Mouse (Mus musculus) brain, embryonic 14.5 days (tissue): ENCODE results near the gene Immp2l. TPM values are rescaled to one million over a fixed set of nuclear protein-coding genes. Genes with fewer than 3 reads are reported as not detected.
A peak's percentile ranks its signal among the peaks of the same experiment; 100 is the strongest.

Source experiments
- DNase-seq: peaks from one replicate; pipeline ENCODE4 v3.0.0-alpha.2; 2011; ENCODE audit warnings: low read depth
- CTCF ChIP-seq: fragments of 200-500 bp; IDR thresholded peaks from 2 replicates; pipeline ENCODE4 v1.5.1; 2012; ENCODE audit warnings: inconsistent platforms, mild to moderate bottlenecking, moderate library complexity, borderline replicate concordance; ENCODE audit not compliant: insufficient read depth, insufficient read length; ENCODE audit errors: extremely low read depth
- POLR2A ChIP-seq: fragments of 200-500 bp; IDR thresholded peaks from 2 replicates; pipeline ENCODE4 v1.6.1; 2012; ENCODE audit warnings: mild to moderate bottlenecking, inconsistent platforms, borderline replicate concordance; ENCODE audit not compliant: poor library complexity, insufficient read depth, insufficient read length, severe bottlenecking; ENCODE audit errors: extremely low read depth
- polyA plus RNA-seq: library from polyadenylated mRNA; depleted of rRNA; stranded (reverse); fragments of >200 nt; gene quantifications from 2 replicates; pipeline ENCODE4 v1.2.3, GENCODE M21; 2012

The Immp2l gene
- polyA plus RNA-seq, 1 experiment: 3.5 TPM

DNA sequence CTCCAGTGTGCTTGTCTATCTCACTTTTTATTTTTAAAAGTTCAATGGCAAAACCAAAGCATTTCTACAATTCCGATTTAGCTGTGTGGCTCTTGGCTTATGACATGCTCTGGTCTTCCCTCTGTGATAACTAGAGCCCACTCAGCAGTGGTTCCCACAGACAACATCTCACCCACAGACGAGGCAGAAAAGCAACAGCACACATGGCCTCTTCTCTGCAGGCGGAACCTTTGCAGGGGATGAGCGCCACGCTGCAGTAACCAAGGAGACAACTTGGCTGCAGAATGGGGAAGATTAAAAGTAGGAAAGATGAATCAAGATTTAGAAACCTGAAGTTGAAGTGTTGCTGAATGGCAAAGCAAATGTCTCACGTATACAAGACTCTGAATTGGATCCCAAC is 597.5 kb downstream of the Immp2l start:
- no peak for TF ChIP-seq CTCF
- no peak for TF ChIP-seq POLR2A
- no peak for DNase-seq

DNA sequence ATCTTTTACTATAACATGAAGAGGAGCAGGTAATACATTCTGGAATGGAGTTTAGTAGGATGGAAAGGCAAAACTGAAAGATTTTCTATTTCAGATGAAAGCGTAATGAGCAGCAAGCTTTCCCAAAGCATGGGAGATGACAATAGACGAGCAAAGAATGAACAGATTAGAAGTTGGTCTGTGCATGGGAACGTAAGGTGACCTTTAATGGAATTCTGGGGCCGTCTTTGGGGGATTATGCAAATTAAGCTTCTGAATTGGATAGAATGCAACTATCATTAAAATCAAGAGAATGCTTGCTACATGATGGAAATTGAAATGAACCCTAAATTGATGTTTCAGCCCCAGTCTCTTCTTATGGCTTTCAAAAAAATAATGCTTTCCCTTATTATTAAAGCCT is 619.4 kb downstream of the Immp2l start:
- peak; percentile 50 for DNase-seq
- TF ChIP-seq CTCF: no peak
- no peak for TF ChIP-seq POLR2A

DNA sequence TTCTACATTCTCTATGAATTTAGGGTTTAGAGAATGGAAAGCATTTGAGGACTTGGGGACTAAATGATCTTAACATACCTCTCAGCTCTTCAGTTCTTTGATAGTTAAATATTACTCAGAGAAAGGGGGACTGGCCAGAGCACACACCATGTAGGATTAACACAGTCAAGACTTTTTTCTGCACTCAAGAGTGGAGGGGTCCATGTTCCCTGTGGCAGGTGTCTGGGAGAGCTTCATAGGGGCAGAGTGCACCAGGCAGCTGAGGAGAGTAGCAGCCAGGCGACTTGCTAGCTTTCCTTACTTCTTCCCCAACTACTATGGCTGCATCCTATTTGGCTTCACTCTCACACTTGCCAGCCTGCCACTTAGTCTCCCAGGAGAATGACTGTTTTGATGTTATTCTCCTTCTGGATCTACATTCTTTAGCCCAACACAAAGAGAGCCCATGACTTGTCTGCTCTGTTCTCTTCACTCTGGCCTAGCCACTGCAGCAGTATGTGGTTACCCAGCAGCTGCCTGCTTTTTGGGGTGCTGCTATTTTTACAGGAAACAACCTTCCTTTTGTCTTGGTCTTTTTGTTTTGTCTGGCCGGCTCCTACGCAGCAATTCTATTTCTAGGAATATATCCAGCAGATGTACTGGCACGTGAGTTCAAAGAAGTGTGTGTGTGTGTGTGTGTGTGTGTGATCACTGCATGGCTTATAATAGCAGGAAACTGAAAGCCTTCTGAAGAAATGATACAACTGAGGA is 621.1 kb downstream of the Immp2l start:
- TF ChIP-seq CTCF (no peak), POLR2A (no peak)
- peak; percentile 34 for DNase-seq

DNA sequence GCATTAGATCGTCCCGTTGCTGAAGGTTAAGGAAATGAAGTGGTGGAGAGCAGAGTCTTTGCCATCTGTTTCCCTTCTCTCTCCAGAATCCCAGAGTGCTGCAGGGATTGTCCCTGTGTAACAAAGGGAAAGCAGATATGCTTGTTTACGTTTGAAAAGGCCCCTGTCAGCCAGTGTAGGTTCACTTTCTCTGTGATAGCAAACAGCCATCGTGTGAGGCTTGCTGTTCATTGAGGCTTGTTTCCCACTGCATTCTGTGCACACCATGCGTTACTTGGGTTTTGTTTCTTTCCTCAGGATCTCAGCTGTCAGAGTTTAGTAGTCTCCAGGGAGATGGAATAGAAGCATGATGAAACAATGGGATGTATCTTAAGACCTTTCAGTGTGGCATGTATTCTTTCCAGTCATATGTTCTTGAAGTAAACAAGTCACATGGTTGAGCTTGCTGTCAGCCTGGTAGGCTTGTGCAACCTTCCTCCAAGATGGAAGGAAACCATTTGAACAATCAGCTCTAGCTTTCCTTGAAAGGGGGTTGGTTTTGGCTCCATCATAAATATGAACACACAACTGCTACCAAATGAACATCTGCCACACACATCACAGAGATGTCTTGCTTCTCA is 623.2 kb downstream of the Immp2l start:
- peak; percentile 78 for DNase-seq
- TF ChIP-seq POLR2A: no peak
- TF ChIP-seq CTCF: no peak

DNA sequence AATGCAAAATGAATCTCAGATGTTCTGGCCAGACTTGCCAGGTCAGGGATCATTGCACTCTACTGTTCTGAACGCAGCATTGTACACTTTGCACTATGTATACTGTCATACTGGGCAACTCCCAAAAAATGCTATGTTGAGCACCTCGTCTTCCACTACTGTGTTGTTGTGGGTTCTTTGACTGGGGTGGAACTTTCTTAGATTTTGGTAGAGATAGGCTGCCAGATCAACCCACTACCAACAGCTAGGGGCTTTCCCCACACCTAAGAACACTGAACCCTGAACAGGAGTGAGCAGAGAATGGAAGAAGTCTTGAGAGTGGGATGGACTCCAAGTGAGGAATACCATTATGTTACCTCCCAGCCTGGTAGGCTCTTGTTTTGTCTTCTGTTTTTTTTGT is 623.8 kb downstream of the Immp2l start:
- DNase-seq: no peak
- no peak for TF ChIP-seq POLR2A
- TF ChIP-seq CTCF: no peak

DNA sequence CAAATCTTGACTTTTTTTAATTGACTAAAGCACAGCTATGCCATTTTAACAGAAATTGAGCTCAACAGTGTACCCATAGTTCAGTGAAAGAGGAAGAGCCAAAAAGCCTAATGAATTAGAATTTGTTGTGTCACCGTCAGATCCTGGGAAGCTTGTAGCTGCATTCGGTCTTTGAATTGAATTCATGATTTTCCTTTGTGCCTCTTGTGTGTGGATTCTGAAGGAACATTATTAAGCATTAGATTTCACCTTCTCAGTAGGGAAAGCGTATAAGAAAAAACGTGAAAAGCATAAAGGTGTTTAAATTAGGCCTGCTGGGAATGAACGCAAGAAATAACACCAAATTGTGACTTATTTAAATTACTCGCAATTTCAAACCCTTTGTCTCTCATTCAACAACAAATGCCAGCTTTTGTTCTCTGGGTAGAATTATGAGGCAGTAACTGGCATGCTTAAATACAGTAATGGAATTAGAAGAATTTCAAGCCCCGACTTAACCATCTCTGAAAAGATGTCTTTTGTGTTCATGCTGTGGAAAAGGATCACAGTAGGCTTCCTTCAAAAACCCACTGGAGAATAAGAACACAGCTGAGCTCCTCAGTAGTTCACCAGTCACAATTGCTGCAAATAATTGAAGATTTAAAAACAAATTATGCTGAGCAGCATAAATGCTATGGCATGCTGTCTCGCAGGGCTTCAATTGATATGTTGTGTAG is 626.1 kb downstream of the Immp2l start:
- peak; percentile 79 for DNase-seq
- TF ChIP-seq CTCF: no peak
- no peak for TF ChIP-seq POLR2A

DNA sequence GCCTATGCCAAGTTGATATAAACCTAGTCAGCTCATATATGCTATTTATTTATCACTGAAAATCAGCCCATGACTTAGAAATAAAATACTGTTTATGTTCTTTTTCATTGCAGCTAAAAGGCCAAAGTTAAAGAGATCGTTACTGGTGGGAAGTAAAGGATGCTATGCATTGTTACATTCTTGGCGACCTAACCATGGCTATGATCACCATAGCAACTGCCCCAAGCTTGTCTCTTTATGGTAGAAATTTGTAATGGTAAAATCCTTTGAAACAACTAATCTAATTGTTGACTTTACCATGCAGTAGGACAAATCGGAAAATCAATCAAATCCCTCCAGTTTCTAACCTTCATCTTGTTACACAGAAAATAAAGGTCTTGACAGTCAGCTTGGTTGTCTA is 644.4 kb downstream of the Immp2l start:
- TF ChIP-seq CTCF (no peak), POLR2A (no peak)
- peak; percentile 29 for DNase-seq

DNA sequence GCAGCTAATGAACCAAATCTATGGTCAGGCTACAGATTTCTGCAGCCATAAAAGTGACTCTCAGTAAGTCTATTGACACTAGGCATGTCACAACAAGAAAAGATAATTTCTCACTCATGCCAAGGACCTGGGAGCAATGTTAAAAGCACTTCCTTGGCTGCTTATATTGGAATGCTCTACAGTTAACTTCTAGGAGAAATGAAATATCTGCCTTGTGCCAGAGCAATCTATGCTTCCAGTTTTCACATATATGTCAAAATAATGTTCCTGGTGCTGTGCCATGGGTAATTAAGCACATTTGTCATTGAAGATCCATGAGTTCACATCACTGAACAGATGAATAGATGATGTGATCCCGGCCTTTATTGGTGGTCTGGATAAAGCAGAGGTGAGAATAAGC is 645.6 kb downstream of the Immp2l start:
- no peak for TF ChIP-seq CTCF
- no peak for TF ChIP-seq POLR2A
- peak; percentile 62 for DNase-seq

DNA sequence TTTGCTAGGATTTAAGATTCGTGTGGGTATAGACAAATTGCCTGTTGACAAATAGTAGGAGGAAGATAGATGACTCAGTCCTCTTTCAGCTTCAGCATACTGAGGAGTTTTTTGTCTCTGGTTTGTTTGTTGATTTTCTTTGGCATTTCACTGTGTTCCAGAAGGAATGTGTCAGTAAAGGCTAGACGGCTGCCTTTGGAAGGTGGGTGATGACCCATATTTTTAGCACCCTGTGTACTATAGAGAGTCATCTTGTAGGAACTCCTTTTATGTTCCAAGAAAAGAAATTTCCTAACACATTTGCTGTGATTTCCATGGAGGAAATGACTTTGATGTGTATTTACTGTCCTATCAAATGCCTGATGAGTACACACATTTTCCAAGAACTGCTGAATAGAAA is 651.0 kb downstream of the Immp2l start:
- DNase-seq: no peak
- TF ChIP-seq CTCF (no peak), POLR2A (no peak)

DNA sequence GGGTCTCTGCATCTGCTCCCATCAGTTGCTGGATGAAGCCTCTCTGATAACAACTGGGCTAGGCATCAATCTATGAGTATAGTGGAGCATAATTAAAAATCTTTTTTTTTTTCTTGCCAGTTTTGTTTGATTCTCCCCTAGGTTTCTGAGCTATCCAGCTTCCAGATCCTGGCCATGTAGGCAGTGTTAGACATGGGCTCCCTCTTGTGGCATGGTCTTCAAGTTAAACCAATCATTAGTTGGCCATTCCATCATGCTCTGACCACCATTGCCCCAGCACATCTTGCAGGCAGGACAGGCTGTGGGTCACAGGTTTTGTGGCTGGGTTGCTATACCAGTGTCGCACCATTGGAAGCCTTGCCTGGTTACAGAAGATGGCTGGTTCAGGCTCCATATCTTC is 656.3 kb downstream of the Immp2l start:
- no peak for TF ChIP-seq POLR2A
- TF ChIP-seq CTCF: peak; percentile 28; the same call in 1 of the 2 replicates
- DNase-seq: peak; percentile 41

DNA sequence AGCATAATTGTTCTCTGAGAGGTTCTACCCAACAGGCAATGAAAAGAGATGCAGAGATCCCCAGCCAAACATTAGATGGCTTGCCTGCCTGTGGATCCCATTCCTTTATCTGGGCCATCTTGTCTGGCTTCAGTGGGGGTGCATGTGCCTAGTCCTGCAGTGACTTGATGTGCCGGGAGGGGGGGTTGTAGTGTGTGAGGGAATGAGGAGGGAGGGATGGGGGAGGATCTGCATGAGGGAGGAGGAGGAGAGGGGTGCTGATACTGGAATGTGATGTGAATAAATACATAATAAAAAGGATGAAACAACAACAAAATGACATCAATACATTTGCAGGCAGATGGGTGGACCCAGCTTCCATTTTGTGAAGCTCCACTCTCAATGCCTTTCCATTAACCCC is 658.3 kb downstream of the Immp2l start:
- DNase-seq: peak; percentile 28
- TF ChIP-seq POLR2A: no peak
- 0 out of 2 replicates have a peak, but pooled peaks have one; percentile 0 for TF ChIP-seq CTCF
